Mouse (Mus musculus) natural killer cell, adult 2 months (primary cell): Measurements from ENCODE around the gene Sox5.

Experiments
- DNase-seq, 2 experiments: peaks; one replicate each; pipeline ENCODE4 v3.0.0; 2022; ENCODE audit warnings: low spot score in 2 of 2

Sox5 gene

DNA sequence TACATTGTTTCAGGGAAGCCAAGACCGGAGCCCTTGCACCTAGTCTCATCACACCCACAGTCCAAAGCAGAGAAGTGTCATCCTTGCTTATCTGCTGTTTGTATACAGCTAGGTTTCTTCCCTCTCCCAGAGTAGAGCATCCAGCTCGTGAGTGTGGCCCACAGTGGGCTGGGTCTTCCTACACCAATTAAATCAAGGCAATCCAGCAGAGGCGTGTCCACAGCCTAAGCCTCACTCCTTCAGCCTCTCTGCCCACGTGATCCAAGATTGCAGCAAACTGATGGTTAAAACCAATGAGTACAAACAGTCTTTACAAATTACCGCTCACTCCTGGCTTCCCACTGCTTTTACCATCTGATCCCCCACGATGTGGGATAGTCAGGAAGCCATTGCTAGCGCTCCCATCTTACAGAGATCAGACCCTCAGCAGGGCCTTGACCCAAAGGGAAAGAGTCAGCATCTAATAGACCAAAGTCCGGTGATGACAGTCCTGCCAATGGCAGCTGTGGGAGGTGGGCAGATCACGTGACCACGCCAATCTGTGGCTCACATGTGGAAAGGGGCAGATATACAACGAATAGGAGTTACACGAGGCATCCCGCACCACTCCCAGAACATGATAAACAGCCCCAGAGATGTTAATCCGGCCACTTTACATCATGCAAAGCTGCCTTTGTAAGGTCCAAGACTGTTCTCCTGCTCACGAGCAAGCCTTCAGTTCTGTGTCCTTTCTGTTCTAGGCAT, 9.4 kb downstream of the Sox5 start:
- DNase-seq = no peak

GRCm38 (mm10) chr6:144769060-144769459, 12.7 kb downstream of the Sox5 start:
- DNase-seq = no peak

DNA sequence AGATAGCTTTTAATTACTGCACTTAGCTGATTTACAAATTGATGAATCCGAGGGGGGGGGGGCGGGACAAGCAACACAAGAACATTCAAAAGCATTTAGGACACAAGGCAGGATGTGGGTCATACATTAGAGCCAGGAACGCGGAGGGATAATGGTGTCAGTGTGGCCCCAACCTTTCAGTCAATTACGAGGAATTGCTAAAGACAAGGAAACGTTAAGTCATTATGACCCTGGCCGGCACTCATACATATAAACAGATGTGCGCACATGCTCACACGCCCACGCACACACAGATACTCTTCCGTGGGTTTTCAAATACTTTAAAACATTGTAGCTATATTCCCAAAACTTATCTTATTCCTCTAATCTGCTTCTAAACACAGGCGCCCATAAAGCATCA, 19.9 kb downstream of the Sox5 start:
- no peak for DNase-seq

DNA sequence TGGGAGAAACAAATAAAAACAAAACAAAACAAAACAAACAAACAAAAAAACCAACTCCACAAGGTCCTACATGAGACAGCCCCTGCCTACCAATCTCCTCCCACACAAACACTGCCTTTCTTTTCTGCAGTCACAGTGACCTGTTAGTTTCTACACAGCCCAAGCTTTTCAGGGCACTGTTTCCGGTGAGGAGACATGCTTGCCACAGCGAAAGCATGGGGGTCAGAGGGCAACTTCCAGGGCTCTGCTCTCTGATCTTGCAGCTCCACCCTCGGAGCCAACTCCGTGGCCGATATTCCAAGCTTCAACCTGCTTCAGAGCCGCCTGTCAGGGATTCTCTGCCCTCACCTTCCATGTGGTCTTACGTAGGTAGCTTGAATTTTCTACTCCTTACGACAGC, 22.6 kb downstream of the Sox5 start:
- no peak for DNase-seq

- no peak for DNase-seq
These were observed 24.4 kb downstream of the Sox5 start for GRCm38 (mm10) chr6:144757414-144757813.

DNA sequence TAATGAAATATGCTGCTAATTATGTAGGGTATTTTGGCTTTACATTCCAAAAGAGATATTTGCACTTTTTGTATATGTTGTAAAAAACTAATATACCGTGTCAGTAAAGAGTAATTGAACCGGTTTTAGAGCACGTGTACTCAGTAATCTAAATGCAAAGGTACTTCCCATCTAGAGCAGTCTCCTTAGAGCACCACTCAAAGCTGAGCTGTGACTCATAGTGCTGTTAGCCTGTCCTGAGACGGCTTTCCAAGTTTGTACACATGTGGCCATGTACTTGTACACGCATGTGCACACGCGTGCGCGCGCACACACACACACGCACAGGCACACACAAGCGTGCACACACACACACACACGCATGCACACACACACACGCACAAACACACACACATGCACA, 25.3 kb downstream of the Sox5 start:
- DNase-seq = no peak

DNA sequence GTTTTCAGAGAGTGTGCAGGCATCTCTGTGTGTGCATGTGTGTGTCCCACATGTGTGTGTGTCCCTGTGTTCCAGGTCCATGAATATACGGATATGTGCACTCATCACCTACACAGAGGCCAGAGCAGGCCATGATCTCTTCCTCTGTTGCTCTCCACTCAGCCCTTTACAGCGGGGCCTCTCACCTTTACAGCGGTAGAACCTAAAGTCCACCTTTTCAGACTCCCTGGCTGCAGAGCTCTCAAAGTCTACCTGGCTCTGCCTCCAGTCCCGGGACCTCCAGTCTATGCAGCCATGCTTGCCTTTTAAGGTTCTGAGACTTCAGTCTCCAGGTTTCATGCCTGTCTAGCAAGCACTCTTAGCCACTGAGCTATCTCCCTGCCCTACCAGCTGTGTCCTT, 26.5 kb downstream of the Sox5 start:
- DNase-seq = no peak

GRCm38 (mm10) chr6:144754366-144754765, 27.4 kb downstream of the Sox5 start:
- DNase-seq = no peak

- DNase-seq = no peak
These were observed 27.8 kb downstream of the Sox5 start for GRCm38 (mm10) chr6:144753963-144754296.

DNA sequence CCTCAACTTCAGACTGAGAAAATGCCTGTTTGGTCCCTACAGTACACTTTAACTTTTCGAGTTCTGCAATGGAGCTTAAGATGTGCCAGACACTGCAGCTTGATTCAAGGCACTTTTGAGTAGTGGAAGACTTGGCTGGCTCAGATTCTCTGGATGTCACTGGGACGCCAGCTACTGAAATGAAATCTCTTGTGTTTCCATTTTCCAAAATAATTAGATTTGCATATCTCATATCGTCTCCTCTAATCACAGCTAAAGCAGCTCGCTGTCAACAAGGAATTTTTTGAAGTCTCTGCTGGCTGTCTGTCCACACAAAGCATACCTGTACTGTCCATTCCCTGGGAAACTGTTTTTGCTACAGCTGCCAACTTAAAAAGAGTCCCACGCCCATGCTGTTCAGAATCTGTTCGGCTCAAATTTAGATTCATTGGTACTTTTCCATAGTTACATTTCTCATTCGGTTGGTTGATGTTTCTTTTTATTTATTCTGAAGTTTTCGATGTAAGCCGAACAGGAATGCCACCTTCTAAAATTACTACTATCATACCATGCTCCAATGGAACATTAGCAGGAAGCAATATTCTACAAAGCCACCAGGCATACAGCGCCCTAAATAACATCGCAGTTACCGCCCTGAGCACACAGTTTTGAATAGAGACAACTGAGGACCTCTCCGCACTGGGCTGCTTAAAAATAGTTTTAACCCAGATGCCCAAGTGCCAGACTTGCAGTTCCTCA, 28.4 kb downstream of the Sox5 start:
- no peak for DNase-seq

DNA sequence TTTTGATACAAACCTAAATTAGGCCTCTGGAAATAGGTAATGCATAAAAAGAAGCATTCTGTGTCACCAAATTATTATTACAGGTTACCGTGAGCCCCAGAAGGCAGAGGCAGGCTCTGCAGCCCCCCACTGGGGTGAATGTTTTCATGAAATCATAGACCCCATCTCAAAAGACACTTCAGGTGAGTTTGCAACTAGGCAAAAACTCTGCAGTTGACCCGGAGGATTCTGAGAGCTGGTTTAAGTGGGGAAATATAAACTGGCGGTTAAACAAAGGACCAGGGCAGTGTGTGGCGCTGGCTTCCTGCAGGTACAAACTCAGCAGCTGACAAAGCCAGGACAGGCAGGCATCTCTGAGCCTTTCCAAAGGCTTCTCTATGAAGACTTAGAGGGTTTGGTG, 30.2 kb downstream of the Sox5 start:
- DNase-seq = no peak

DNA sequence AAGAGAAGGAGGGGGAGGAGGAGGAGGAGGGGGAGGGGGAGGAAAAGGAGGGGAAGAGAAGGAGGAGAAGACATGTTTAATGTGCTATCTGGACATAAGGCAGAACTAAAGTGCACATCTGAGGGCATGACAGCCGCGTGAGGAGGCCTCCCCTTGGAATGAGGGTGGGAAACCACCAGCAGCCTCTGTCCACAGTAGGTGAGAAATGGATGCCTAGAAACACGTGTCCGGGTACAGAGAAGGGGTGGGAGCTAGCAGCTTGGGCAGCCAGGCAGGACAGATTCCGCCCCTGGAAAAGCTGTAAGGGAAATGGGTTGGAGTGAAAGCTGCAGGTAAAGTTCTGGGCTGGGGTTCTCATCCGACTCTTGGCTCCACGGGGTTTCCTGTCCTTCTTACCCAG, 31.6 kb downstream of the Sox5 start:
- DNase-seq = no peak

- DNase-seq = no peak
These were observed 35.3 kb downstream of the Sox5 start for GRCm38 (mm10) chr6:144746436-144746835.

GRCm38 (mm10) chr6:144742559-144742958, 39.2 kb downstream of the Sox5 start:
- DNase-seq = no peak

- no peak for DNase-seq
These were observed 40.6 kb downstream of the Sox5 start for GRCm38 (mm10) chr6:144741080-144741655.

- no peak for DNase-seq
These were observed 41.4 kb downstream of the Sox5 start for GRCm38 (mm10) chr6:144740343-144740742.

GRCm38 (mm10) chr6:144739753-144740152, 42.0 kb downstream of the Sox5 start:
- no peak for DNase-seq

- no peak for DNase-seq
These were observed 44.0 kb downstream of the Sox5 start for GRCm38 (mm10) chr6:144737786-144738185.

GRCm38 (mm10) chr6:144731251-144731970, 50.4 kb downstream of the Sox5 start:
- no peak for DNase-seq

- DNase-seq = no peak
These were observed 58.1 kb downstream of the Sox5 start for GRCm38 (mm10) chr6:144723530-144724144.

DNA sequence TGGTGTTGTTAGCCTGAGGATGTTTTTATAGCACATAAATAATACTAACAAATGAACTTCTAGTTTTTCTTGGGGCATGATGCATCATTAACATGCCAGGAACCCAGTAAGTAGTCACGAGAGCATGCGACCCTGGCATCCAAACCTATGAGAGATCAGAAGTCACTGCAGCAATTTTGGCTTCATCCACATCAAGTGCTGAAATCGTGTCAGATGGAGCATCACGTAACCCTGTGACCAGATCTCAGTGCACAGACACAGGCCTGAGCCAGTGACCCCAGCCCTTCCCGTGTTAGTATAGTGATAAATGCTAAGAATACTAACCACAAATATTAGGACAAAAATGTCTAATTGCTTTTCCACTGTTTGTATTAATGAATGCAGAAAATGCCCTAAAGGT, 58.8 kb downstream of the Sox5 start:
- DNase-seq = no peak

- DNase-seq = no peak
These were observed 60.9 kb downstream of the Sox5 start for GRCm38 (mm10) chr6:144720846-144721245.
